Mouse (Mus musculus) stomach, embryonic 14.5 days (tissue): Measurements from ENCODE around the gene Lyrm4. TPM values are rescaled to one million over a fixed set of nuclear protein-coding genes. Genes with fewer than 3 reads are reported as not detected.
A peak's percentile ranks its signal among the peaks of the same experiment; 100 is the strongest.

Source experiments
- ATAC-seq: fragments of 200-750 bp; cut with Nextera tagmentation; 2 replicates; pipeline ENCODE4 v1.8.0; 2017; ENCODE audit warnings: low read depth, moderate TSS enrichment; ENCODE audit not compliant: insufficient number of reproducible peaks, insufficient read depth, low FRiP score
- H3K27ac ChIP-seq: fragments of 300-500 bp; sonication (generic); 2 replicates; pipeline ENCODE4 v1.5.1; 2014; ENCODE audit warnings: mild to moderate bottlenecking, low read length, moderate library complexity, mixed read lengths
- H3K27me3 ChIP-seq: fragments of 300-500 bp; sonication (generic); 2 replicates; pipeline ENCODE4 v1.6.1; 2014; ENCODE audit warnings: low read length, control low read depth, mixed read lengths; ENCODE audit not compliant: control insufficient read depth, insufficient read depth
- H3K36me3 ChIP-seq: fragments of 300-500 bp; sonication (generic); 2 replicates; pipeline ENCODE4 v1.6.1; 2014; ENCODE audit warnings: mild to moderate bottlenecking, control low read depth, low read length, moderate library complexity, mixed read lengths; ENCODE audit not compliant: control insufficient read depth, insufficient read depth
- H3K4me1 ChIP-seq: fragments of 300-500 bp; sonication (generic); 2 replicates; pipeline ENCODE4 v1.6.1; 2014; ENCODE audit warnings: low read length, control low read depth, mixed read lengths; ENCODE audit not compliant: control insufficient read depth, insufficient read depth
- H3K4me2 ChIP-seq: fragments of 300-500 bp; sonication (generic); replicated peaks from 2 replicates; pipeline ENCODE4 v1.6.1; 2014; ENCODE audit warnings: low read depth, low read length, control low read depth
- H3K4me3 ChIP-seq: fragments of 300-500 bp; sonication (generic); 2 replicates; pipeline ENCODE4 v1.5.1; 2014; ENCODE audit warnings: low read depth, low read length, control low read depth
- H3K9ac ChIP-seq: fragments of 300-500 bp; sonication (generic); replicated peaks from 2 replicates; pipeline ENCODE4 v1.6.1; 2014; ENCODE audit warnings: low read depth, mild to moderate bottlenecking, control low read depth, low read length, moderate library complexity, mixed read lengths
- H3K9me3 ChIP-seq: fragments of 300-500 bp; sonication (generic); 2 replicates; pipeline ENCODE4 v1.6.1; 2016; ENCODE audit warnings: low read depth, low read length, control low read depth; ENCODE audit not compliant: control insufficient read depth
- WGBS: fragments of 180-500 bp; shearing (Covaris S2); extraction: QIAGEN DNeasy Blood & Tissue Kit; methylation state at CpG from one replicate; pipeline ENCODE4 v1.1.7; 2014; 5-methylcytosine and 5-hydroxymethylcytosine counted together
- polyA plus RNA-seq: library from polyadenylated mRNA; unstranded; fragments of >200 nt; fragmentation: Nextera tagmentation; extraction: Ambion mirVana; gene quantifications from 2 replicates; pipeline ENCODE4 v1.2.1, GENCODE M21; 2014

Lyrm4 gene
- polyA plus RNA-seq, 1 experiment from 2014 or later, result 30.1 TPM

DNA sequence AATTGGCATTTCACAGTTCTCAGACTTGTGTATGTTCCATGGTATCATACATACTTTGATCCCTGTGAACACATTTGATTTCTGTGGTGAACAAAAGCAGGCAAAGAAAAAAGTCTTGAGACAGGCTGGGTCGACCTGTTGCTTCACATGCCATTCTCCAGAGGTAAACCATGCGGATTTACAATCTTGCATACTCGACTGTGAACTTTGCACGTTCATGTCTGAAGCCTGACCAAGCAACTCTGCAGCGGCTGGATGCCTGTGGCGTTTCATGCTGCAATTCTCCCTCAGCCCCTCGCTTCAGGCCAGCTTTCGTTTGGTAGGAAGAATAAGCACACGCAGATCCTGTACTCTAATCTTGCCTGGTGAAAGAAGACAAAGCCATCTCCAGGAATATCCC, 85.4 kb downstream of the Lyrm4 start:
- no peak for ATAC-seq
- H3K27ac ChIP-seq, result no peak overlapping the region
- 62% methylated on average over 9 of the region's 9 CpGs for WGBS
- H3K4me3 ChIP-seq, result no peak overlapping the region
- no peaks in the 10 kb centered on the region for H3K9me3 ChIP-seq
- no peaks in the 10 kb centered on the region for H3K36me3 ChIP-seq
- H3K27me3 ChIP-seq, result no peaks in the 10 kb centered on the region
- H3K4me1 ChIP-seq, result no peaks in the 10 kb centered on the region
- no peak overlapping the region for H3K4me2 ChIP-seq
- no peak overlapping the region for H3K9ac ChIP-seq

DNA sequence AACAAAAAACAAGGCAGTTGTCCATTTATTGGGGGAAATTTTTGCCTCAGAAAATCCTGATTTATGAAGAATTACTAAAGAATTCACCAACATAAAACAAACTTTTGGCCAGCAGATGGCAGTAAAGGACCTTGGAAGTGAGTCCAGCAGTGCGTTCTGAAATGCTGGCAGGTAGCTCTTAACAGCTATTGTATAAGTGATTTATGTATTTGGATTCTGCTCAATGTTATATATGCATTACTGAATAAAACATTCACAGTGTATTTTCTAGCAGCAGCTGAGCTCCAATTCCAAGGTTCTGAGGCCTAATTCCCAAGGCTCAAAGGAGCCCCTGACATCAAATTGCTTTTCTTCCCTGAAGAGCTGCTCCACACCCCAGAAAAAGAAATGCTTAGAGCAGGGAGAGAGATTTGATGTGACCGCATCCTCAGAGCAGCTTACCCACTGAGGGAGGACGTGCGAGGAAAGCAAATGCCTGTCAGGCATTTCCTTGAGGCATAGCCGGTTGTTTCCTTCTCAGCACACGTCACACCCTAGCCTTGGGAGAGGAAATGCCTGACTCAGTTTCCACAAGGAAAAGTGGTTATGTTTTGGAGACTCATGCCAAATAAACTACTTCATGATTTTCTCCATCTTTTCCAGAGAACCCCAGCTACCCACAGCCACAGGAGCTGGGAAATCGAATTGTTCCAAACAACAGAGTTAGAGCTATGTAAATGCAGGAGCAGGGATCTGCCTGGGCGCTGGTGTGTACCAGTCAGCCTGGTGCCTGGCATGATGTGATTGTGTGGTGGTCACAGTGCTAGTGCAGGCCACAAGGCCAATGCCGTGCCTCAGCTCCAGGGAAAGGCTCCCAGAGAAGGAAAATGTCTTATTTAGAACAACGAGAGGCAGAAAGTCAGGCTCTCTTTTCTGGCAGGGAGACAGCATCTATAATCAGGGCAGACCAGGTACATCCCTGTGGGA, 97.7 kb downstream of the Lyrm4 start:
- Histone ChIP-seq H3K4me1 (peaks cover 5% of the 10 kb centered on the region; the same call in 1 of the 2 replicates), H3K9me3 (no peaks in the 10 kb centered on the region), H3K36me3 (no peaks in the 10 kb centered on the region), H3K27ac (no peak overlapping the region), H3K4me3 (no peak overlapping the region), H3K9ac (no peak overlapping the region; the same call in 1 of the 2 replicates), H3K4me2 (no peak overlapping the region), H3K27me3 (no peaks in the 10 kb centered on the region)
- 0 out of 2 replicates have a peak, but pooled peaks have one; percentile 49 for ATAC-seq
- WGBS, result 55% methylated on average over 10 of the region's 10 CpGs

DNA sequence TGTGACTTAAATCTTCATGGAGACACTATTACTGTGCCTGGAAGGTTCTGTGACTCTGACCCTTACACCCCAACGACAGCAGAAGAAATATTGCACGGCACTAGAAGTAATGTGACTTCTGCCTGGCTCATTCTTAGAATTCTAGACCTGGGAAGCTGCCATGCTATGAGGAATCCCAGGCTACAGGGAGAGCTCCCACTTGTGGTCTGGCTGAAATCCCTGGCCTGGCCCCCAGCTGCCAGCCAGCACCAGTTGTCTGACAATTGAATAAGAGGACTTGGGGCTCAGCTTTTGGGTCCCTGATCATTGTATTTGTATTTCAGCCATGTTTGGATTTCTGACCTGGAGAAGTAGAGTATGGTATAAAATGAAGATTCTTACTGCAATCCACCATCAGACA, 99.3 kb downstream of the Lyrm4 start:
- 63% methylated on average over 2 of the region's 2 CpGs for WGBS
- Histone ChIP-seq H3K36me3 (no peaks in the 10 kb centered on the region), H3K27ac (no peak overlapping the region), H3K4me1 (peaks cover 5% of the 10 kb centered on the region; the same call in 1 of the 2 replicates), H3K27me3 (no peaks in the 10 kb centered on the region), H3K9ac (no peak overlapping the region), H3K4me3 (no peak overlapping the region), H3K9me3 (no peaks in the 10 kb centered on the region), H3K4me2 (no peak overlapping the region)
- no peak for ATAC-seq

DNA sequence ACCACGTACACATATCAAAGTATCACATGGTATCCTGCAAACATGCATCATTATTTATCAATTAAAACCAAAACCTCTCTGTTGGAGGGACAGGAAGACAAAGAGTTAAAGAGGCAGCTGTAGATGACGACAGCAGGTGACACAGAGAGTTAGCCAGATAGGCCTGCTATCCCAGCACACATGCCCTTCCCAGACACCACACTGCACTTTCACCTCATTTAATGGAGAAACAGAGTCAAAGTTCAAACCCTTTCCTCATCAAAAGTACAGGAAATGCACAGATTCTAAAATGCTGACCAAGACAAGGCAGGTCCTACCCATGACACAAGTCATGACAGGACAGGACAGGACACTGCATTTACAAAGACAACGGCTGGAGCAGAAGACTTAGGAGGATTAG, 101.7 kb downstream of the Lyrm4 start:
- no peak overlapping the region for H3K4me2 ChIP-seq
- H3K4me1 ChIP-seq, result peaks cover 5% of the 10 kb centered on the region; the same call in 1 of the 2 replicates
- no peak overlapping the region for H3K27ac ChIP-seq
- no peaks in the 10 kb centered on the region for H3K9me3 ChIP-seq
- no peaks in the 10 kb centered on the region for H3K36me3 ChIP-seq
- H3K27me3 ChIP-seq, result no peaks in the 10 kb centered on the region
- WGBS, result 66% methylated on average over 3 of the region's 3 CpGs
- H3K4me3 ChIP-seq, result no peak overlapping the region
- no peak for ATAC-seq
- no peak overlapping the region for H3K9ac ChIP-seq

DNA sequence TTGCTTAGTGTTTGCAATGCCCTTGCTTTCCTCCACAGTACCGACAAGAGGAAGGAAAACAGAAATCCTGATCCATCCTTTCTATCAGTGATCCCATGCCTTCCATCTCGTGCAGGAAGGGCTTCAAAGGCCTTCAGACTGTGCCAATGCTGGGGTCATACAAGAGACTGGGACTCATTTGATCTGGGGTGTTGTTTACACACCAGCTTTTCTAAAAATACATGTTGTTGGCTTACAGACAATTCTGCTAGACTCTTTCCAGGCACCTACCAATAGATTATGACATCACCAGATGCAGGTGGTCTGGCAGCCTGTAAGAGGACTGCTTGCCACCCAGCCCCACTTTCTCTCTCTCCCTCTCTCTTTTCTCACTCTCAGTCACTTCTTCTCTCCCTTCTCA, 107.3 kb downstream of the Lyrm4 start:
- H3K36me3 ChIP-seq, result no peaks in the 10 kb centered on the region
- no peak overlapping the region for H3K27ac ChIP-seq
- WGBS, result 70% methylated on average over 2 of the region's 2 CpGs
- H3K9me3 ChIP-seq, result no peaks in the 10 kb centered on the region
- H3K27me3 ChIP-seq, result no peaks in the 10 kb centered on the region
- no peak overlapping the region for H3K4me2 ChIP-seq
- H3K4me3 ChIP-seq, result no peak overlapping the region
- H3K9ac ChIP-seq, result no peak overlapping the region
- H3K4me1 ChIP-seq, result no peaks in the 10 kb centered on the region
- no peak for ATAC-seq

DNA sequence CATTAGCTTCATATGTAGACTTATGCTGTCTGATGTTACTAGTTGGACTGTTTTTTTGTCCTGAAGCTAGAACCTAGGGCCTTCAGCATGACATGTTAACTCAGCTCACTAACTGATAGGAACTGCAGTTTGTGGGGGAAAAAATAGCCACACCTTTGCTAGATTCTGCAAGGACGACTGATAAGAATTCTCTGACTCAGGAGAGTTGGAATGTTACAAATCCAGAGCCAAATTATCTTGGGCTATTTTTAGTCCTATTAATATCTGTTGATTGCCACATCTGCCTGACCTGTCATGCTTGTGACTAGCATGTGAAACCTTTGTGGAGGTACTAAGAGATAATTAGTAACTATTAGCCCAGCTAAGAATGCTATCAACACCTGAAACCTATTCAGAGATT, 116.5 kb downstream of the Lyrm4 start:
- Histone ChIP-seq H3K27ac (no peak overlapping the region), H3K9me3 (no peaks in the 10 kb centered on the region), H3K36me3 (no peaks in the 10 kb centered on the region), H3K27me3 (no peaks in the 10 kb centered on the region), H3K4me2 (no peak overlapping the region), H3K9ac (no peak overlapping the region), H3K4me3 (no peak overlapping the region), H3K4me1 (no peaks in the 10 kb centered on the region)
- 57% methylated on average over 1 of the region's 1 CpGs for WGBS
- no peak for ATAC-seq

DNA sequence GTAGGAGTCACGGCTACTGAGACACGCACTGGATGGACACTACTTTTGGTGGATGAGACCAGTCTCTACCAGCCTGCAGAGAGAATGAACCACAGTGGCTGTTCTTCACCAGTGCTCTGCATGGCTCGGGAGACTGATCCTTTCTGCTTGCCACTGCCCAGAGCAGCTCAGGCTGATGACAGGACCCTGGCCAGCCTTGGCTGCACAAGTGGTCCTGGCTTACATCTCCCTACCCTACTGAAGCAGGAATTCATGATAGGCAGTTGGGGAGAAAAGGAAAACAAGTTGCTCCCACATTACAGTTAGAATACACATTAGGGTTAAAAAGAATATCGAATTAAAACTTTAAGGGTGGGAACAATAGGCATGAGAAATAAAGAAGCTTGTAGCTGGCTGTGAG, 119.7 kb downstream of the Lyrm4 start:
- Histone ChIP-seq H3K4me3 (no peak overlapping the region), H3K4me2 (no peak overlapping the region), H3K27ac (no peak overlapping the region), H3K36me3 (no peaks in the 10 kb centered on the region), H3K9ac (no peak overlapping the region), H3K27me3 (no peaks in the 10 kb centered on the region), H3K4me1 (peaks cover 3% of the 10 kb centered on the region; the same call in 1 of the 2 replicates), H3K9me3 (no peaks in the 10 kb centered on the region)
- no peak for ATAC-seq
- 90% methylated on average over 4 of the region's 4 CpGs for WGBS

DNA sequence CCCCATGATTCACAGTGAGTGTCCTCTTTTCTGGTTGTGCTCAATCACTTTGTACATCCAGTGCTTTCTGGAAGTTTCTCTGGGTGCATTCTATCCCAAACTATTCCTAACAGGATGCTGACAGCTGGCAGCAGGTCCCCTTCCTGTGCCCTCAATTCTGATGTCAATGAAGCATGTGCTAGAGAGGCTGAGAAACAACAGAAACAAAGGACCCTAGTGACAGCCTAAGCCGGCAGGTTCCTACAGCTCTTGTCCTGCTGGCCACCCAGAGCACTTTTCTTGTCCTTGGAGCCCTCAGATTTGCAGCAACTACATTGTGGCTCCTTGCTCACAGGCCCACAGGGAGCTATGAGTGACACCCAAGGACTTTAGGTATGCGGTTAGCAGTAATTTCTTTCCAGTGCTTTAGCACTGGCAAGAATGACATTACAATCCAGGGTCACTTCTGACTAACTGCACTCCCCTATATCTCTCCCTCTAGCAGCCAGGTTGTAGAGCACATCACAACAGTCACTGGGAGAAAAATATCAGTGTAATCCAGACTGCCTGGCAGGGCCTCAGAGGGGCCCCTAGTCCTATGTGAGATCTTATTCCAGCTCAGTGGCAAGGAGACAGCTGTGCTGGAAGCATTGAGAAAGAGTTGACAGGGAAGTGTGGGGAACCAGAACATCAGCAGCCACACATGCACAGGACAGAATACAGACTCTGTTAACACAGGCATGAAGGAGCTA, 121.5 kb downstream of the Lyrm4 start:
- Histone ChIP-seq H3K27ac (no peak overlapping the region), H3K27me3 (no peaks in the 10 kb centered on the region), H3K9me3 (no peaks in the 10 kb centered on the region), H3K4me3 (no peak overlapping the region), H3K9ac (no peak overlapping the region), H3K4me1 (peaks cover 3% of the 10 kb centered on the region; the same call in 1 of the 2 replicates), H3K36me3 (no peaks in the 10 kb centered on the region), H3K4me2 (no peak overlapping the region)
- 67% methylated on average over 2 of the region's 2 CpGs for WGBS
- no peak for ATAC-seq
